Mouse (Mus musculus) CH12.LX (cell line): ENCODE measurements at regions not wholly inside any gene's neighbourhood (a gene's known extent, or its start where the extent isn't known, plus 50 kb on each side); places are given as distances from the start of the nearest gene placed in this dataset.
A peak's percentile ranks its signal among the peaks of the same experiment; 100 is the strongest.

Experiments
- DNase-seq: peaks from one replicate; pipeline ENCODE4 v3.0.0-alpha.2; 2013; ENCODE audit errors: extremely low read depth
- H3K27ac ChIP-seq: 2 replicates; pipeline ENCODE4 v1.5.1; 2012; ENCODE audit warnings: low read depth, mild to moderate bottlenecking, control low read depth, moderate library complexity; ENCODE audit not compliant: insufficient read depth
- H3K27me3 ChIP-seq: replicated peaks from 2 replicates; pipeline ENCODE3; 2012; ENCODE audit warnings: inconsistent platforms
- H3K36me3 ChIP-seq, 2 experiments: replicated peaks in 1 of 2; 2 replicates each; pipeline versions ENCODE3 to v1.6.1; 2012; ENCODE audit warnings: inconsistent platforms in 1 of 2, low read length in 1 of 2, mild to moderate bottlenecking in 1 of 2, mixed read lengths in 1 of 2, moderate library complexity in 1 of 2; ENCODE audit not compliant: control insufficient read depth in 1 of 2, insufficient read depth in 1 of 2
- H3K4me1 ChIP-seq, 2 experiments: 2 replicates each; pipeline ENCODE4 v1.6.1; 2012; ENCODE audit warnings: inconsistent platforms in 1 of 2, moderate library complexity in 1 of 2; ENCODE audit not compliant: insufficient read depth in 2 of 2, control insufficient read depth in 1 of 2
- H3K4me2 ChIP-seq: 2 replicates; pipeline ENCODE4 v1.6.1; 2012; ENCODE audit warnings: low read depth, mild to moderate bottlenecking, control low read depth; ENCODE audit not compliant: poor library complexity, insufficient read depth, severe bottlenecking
- H3K4me3 ChIP-seq, 3 experiments: fragments of 150-350 bp in 1 of 3; sonication (generic) in 1 of 3; replicated peaks in 1 of 3; 2 replicates each; pipeline versions ENCODE3 to v1.5.1; 2011 to 2012; ENCODE audit warnings: low read depth in 2 of 3, low read length in 2 of 3, mild to moderate bottlenecking in 2 of 3, moderate library complexity in 2 of 3, control low read depth in 1 of 3, improper control_type of control experiment in 1 of 3, inconsistent platforms in 1 of 3, mixed read lengths in 1 of 3; ENCODE audit not compliant: poor library complexity in 1 of 3
- H3K79me2 ChIP-seq: replicated peaks from 2 replicates; pipeline ENCODE4 v1.6.1; 2012; ENCODE audit warnings: mild to moderate bottlenecking, moderate library complexity; ENCODE audit not compliant: control insufficient read depth, poor library complexity, insufficient read depth, severe bottlenecking; ENCODE audit errors: extremely low read depth
- H3K9ac ChIP-seq: 2 replicates; pipeline ENCODE4 v1.6.1; 2012; ENCODE audit warnings: low read depth, mild to moderate bottlenecking, control low read depth, moderate library complexity; ENCODE audit not compliant: insufficient read depth
- H3K9me3 ChIP-seq: replicated peaks from 2 replicates; pipeline ENCODE3; 2012; ENCODE audit warnings: low read length, inconsistent platforms, mixed read lengths
- CHD2 ChIP-seq: IDR thresholded peaks from 2 replicates; pipeline ENCODE4 v1.6.1; 2011; ENCODE audit warnings: low read length, improper control_type of control experiment
- CTCF ChIP-seq, 2 experiments: IDR thresholded peaks in 1 of 2; conservative IDR thresholded peaks in 1 of 2; 2 replicates each; pipeline ENCODE4 v1.5.1; 2011 to 2012; ENCODE audit warnings: low read depth in 2 of 2, low read length in 2 of 2, improper control_type of control experiment in 1 of 2, inconsistent platforms in 1 of 2, mild to moderate bottlenecking in 1 of 2, moderate library complexity in 1 of 2
- IRF4 ChIP-seq: IDR thresholded peaks from 2 replicates; pipeline ENCODE4 v1.6.1; 2014; ENCODE audit warnings: low read depth, mild to moderate bottlenecking, inconsistent platforms, low read length, improper control_type of control experiment
- MEF2A ChIP-seq: IDR thresholded peaks from 2 replicates; pipeline ENCODE4 v1.6.1; 2014; ENCODE audit warnings: low read depth, mild to moderate bottlenecking, inconsistent platforms, low read length, improper control_type of control experiment, borderline replicate concordance
- MXI1 ChIP-seq: IDR thresholded peaks from 2 replicates; pipeline ENCODE4 v1.6.1; 2011; ENCODE audit warnings: mild to moderate bottlenecking, low read depth, low read length, improper control_type of control experiment
- POLR2AphosphoS2 ChIP-seq: IDR thresholded peaks from 2 replicates; pipeline ENCODE4 v1.6.1; 2011; ENCODE audit warnings: low read depth, low read length, improper control_type of control experiment
- RAD21 ChIP-seq: IDR thresholded peaks from 2 replicates; pipeline ENCODE4 v1.6.1; 2011; ENCODE audit warnings: low read depth, mild to moderate bottlenecking, low read length, improper control_type of control experiment, moderate library complexity
- RCOR1 ChIP-seq: conservative IDR thresholded peaks from 2 replicates; pipeline ENCODE4 v1.6.1; 2012; ENCODE audit warnings: low read depth, mild to moderate bottlenecking, inconsistent platforms, low read length, improper control_type of control experiment
- SMC3 ChIP-seq: IDR thresholded peaks from 2 replicates; pipeline ENCODE4 v1.6.1; 2011; ENCODE audit warnings: low read depth, low read length, improper control_type of control experiment
- ZKSCAN1 ChIP-seq: IDR thresholded peaks from 2 replicates; pipeline ENCODE4 v1.6.1; 2012; ENCODE audit warnings: low read depth, inconsistent platforms, low read length, improper control_type of control experiment, borderline replicate concordance
- dilution Hi-C: fragments of 300-500 bp; cut with MboI; formaldehyde crosslinking; loops from 2 replicates; pipeline ENCODE4 v1.14.3; 2020; ENCODE audit warnings: low sequenced_read_pairs; ENCODE audit not compliant: extremely low pct_unique_long_range_greater_than_20kb, extremely low pct_ligation_motif_present
- in situ Hi-C: fragments of 300-500 bp; cut with MboI; formaldehyde crosslinking; loops from 3 replicates; pipeline ENCODE4 v1.14.3; 2019; ENCODE audit warnings: low sequenced_read_pairs, low pct_ligation_motif_present, low pct_unique_long_range_greater_than_20kb, mixed read lengths

DNA sequence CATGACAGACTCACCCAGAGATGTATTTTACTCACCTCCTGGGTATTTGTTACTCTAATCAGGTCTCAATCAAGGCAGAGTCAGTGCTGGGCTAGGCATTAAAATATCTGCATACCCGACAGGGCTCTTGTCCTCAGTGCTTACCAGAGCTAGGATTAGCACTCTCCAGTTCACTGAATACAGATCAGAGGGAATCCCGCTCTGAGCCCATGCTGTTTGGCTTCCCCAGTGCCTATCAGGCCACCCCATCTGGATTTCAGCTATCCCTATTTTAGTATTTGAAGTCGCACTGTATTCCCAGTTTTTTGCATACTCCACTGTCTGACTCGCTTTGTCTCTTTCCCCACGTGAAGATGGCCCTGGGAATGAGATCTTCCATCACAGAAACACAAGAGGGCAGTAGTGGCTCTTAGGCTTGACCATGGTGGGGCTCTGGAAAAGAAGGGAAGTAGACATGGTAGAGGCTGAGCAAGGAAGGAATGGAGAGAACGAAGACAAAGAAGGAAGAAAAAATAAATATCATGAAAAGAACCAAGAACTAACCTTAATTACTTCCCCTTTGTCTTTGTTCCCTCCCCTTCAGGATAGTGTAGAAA, 264.1 kb downstream of the Rnf152 start:
- Histone ChIP-seq H3K27me3 (peaks cover 10% of the 10 kb centered on the region), H3K4me2 (no peak overlapping the region), H3K79me2 (no peaks in the 10 kb centered on the region), H3K9ac (no peak overlapping the region), H3K4me1 (no peaks in the 10 kb centered on the region), H3K4me3 (no peak overlapping the region), H3K27ac (no peak overlapping the region), H3K9me3 (no peaks in the 10 kb centered on the region), H3K36me3 (no peaks in the 10 kb centered on the region)
- dilution Hi-C loops (no loop called here), in situ Hi-C loops (no loop called here)
- TF ChIP-seq CTCF (conservative IDR thresholded peaks at IDR 0.05 in 1 of 2, IDR thresholded peaks at IDR 0.05 in 1 of 2; ENCODE audit: low read depth in 2 of 2, low read length in 2 of 2) = peak in 1 of 2 experiments; percentile 67; a peak in 2 of 4 replicates
- TF ChIP-seq RAD21 = peak; percentile 67
- TF ChIP-seq CHD2 = no peak
- peak; percentile 67 for TF ChIP-seq SMC3
- peak; percentile 3 for DNase-seq

GRCm38 (mm10) chr1:105088765-105089520, 267.6 kb downstream of the Rnf152 start:
- TF ChIP-seq MXI1 (no peak), IRF4 (no peak)
- TF ChIP-seq, all 38 proteins: peak for 0
- Histone ChIP-seq H3K36me3 (no peaks in the 10 kb centered on the region), H3K9ac (no peak overlapping the region), H3K27ac (no peak overlapping the region), H3K27me3 (peaks cover 12% of the 10 kb centered on the region), H3K4me1 (no peaks in the 10 kb centered on the region), H3K4me3 (no peak overlapping the region), H3K4me2 (no peak overlapping the region), H3K9me3 (no peaks in the 10 kb centered on the region), H3K79me2 (no peaks in the 10 kb centered on the region)
- DNase-seq = no peak
- dilution Hi-C loops = no loop called here
- in situ Hi-C loops = no loop called here

GRCm38 (mm10) chr1:105087623-105088022, 268.9 kb downstream of the Rnf152 start:
- peaks cover 13% of the 10 kb centered on the region for H3K27me3 ChIP-seq
- TF ChIP-seq MEF2A (no peak), RCOR1 (no peak), ZKSCAN1 (no peak), POLR2AphosphoS2 (no peak)
- no peaks in the 10 kb centered on the region for H3K36me3 ChIP-seq
- no peaks in the 10 kb centered on the region for H3K79me2 ChIP-seq
- H3K27ac ChIP-seq = no peak overlapping the region
- dilution Hi-C loops = no loop called here
- no peak for DNase-seq
- H3K4me1 ChIP-seq = no peaks in the 10 kb centered on the region
- in situ Hi-C loops = no loop called here
- H3K4me2 ChIP-seq = no peak overlapping the region
- H3K4me3 ChIP-seq = no peak overlapping the region
- H3K9me3 ChIP-seq = no peaks in the 10 kb centered on the region
- no peak overlapping the region for H3K9ac ChIP-seq
